Mouse (Mus musculus): ENCODE results near the gene Atcay.
"Not testable (repeated sequence)": the region's sequence is repeated elsewhere in the genome, so short reads cannot be mapped to it uniquely, and the experiment has no call there.

GRCm38 (mm10) chr10:81217267-81217666 lies 13.4 kb downstream of the Atcay start:
- not testable (repeated sequence) for TF ChIP-seq POLR2A (IDR thresholded peaks at IDR 0.05; ENCODE audit: control insufficient read depth, low read depth, low read length); CTCF (IDR thresholded peaks at IDR 0.05; ENCODE audit: control insufficient read depth, insufficient read depth, insufficient replicate concordance, low read depth, low read length)

Measured in testis, adult 2 months (tissue).